Mouse (Mus musculus) midbrain, postnatal 0 days (tissue): Measurements from ENCODE around the gene Dpp6. TPM values are rescaled to one million over a fixed set of nuclear protein-coding genes. Genes with fewer than 3 reads are reported as not detected.

ENCODE experiments used
- ATAC-seq: fragments of 200-750 bp; cut with Nextera tagmentation; 2 replicates; pipeline ENCODE4 v1.8.0; 2017; ENCODE audit warnings: moderate number of reproducible peaks, mild to moderate bottlenecking, moderate TSS enrichment, moderate library complexity; ENCODE audit not compliant: low FRiP score
- DNase-seq: peaks from one replicate; pipeline ENCODE4 v3.0.0-alpha.2; 2015; ENCODE audit warnings: low spot score
- H3K27ac ChIP-seq: fragments of 300-500 bp; sonication (generic); 2 replicates; pipeline ENCODE4 v1.5.1; 2014; ENCODE audit warnings: low read depth, mild to moderate bottlenecking, low read length, mixed read lengths
- H3K27me3 ChIP-seq: fragments of 300-500 bp; sonication (generic); 2 replicates; pipeline ENCODE4 v1.6.1; 2014; ENCODE audit warnings: low read length, control low read depth, mixed read lengths; ENCODE audit not compliant: insufficient read depth
- H3K36me3 ChIP-seq: fragments of 300-500 bp; sonication (generic); 2 replicates; pipeline ENCODE4 v1.6.1; 2014; ENCODE audit warnings: low read length, control low read depth, mixed read lengths; ENCODE audit not compliant: insufficient read depth
- H3K4me1 ChIP-seq: fragments of 300-500 bp; sonication (generic); 2 replicates; pipeline ENCODE4 v1.6.1; 2014; ENCODE audit warnings: mild to moderate bottlenecking, control low read depth, antibody characterized with exemption, low read length, mixed read lengths; ENCODE audit not compliant: insufficient read depth
- H3K4me2 ChIP-seq: fragments of 300-500 bp; sonication (generic); 2 replicates; pipeline ENCODE4 v1.6.1; 2014; ENCODE audit warnings: low read depth, mild to moderate bottlenecking, low read length, mixed read lengths; ENCODE audit not compliant: poor library complexity, severe bottlenecking
- H3K4me3 ChIP-seq: fragments of 300-500 bp; sonication (generic); 2 replicates; pipeline ENCODE4 v1.5.1; 2014; ENCODE audit warnings: low read depth, mild to moderate bottlenecking, low read length, moderate library complexity
- H3K9ac ChIP-seq: fragments of 300-500 bp; sonication (generic); replicated peaks from 2 replicates; pipeline ENCODE4 v1.6.1; 2014; ENCODE audit warnings: mild to moderate bottlenecking, low read length, moderate library complexity, mixed read lengths; ENCODE audit not compliant: poor library complexity, severe bottlenecking
- H3K9me3 ChIP-seq: fragments of 300-500 bp; sonication (generic); 2 replicates; pipeline ENCODE4 v1.6.1; 2016; ENCODE audit warnings: low read length, control low read depth
- CTCF ChIP-seq: IDR thresholded peaks from 2 replicates; pipeline ENCODE4 v1.5.1; 2016; ENCODE audit warnings: antibody characterized with exemption, mild to moderate bottlenecking
- WGBS: fragments of 180-500 bp; shearing (Covaris S2); extraction: QIAGEN DNeasy Blood & Tissue Kit; methylation state at CpG from one replicate; pipeline ENCODE4 v1.1.7; 2014; 5-methylcytosine and 5-hydroxymethylcytosine counted together
- polyA plus RNA-seq: library from polyadenylated mRNA; unstranded; fragments of >200 nt; fragmentation: Nextera tagmentation; extraction: Ambion mirVana; gene quantifications from 2 replicates; pipeline ENCODE4 v1.2.1, GENCODE M21; 2015
- total RNA-seq: library from RNA; depleted of rRNA; stranded (reverse); fragments of >200 nt; gene quantifications from 2 replicates; pipeline ENCODE4 v1.2.3, GENCODE M21; 2014

The Dpp6 gene
- total and polyA plus RNA-seq, 2 experiments from 2014 or later = 88.6 to 169 TPM

DNA sequence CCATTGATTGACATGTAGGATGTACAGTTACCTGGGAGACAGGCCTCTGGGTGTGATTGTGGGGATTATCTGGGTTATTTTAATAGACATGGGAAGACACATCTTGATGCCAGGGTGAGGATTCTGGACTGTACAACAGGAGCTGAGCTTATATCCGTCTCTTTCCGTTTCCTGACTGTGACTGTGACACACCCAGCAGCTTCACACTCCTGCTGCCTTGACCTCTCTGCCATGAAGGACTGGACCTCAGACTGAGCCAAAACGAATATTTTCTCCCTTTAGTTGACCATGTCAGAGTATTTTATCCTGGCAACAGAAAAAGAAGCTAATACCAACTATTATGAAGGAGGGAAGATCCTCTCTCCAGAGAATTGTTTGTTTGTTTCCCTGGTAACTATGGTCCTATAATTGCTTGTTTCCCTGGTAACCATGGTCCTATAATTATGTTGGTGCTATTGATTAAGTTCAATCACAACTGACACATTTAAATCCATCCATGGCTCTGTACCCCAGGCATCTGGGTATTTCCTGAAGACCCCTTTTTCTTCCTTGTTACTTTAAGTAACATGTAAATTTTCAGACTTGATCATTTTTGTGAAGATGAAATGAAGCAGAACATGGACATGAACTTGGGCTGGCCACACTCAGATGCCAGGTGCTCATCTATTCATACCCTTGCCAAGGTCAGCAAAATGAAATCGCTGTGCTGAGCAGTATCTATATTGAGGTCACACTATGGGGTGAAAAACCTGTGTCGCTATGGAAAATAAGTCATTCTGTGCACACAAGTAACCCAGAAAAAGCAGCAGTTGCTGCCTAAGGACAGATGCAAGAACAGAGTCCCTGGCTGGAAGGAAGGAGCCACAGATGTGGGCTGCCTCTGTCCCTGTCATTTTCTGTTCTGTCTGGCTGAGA is 531.4 kb downstream of the Dpp6 start:
- DNase-seq = peak; percentile 21
- no peaks in the 10 kb centered on the region for H3K27me3 ChIP-seq
- H3K4me3 ChIP-seq = no peak overlapping the region
- H3K9me3 ChIP-seq = no peaks in the 10 kb centered on the region
- H3K4me1 ChIP-seq = peaks cover 16% of the 10 kb centered on the region
- no peak overlapping the region for H3K4me2 ChIP-seq
- WGBS = 35% methylated on average over 5 of the region's 5 CpGs
- no peak for ATAC-seq
- no peak for TF ChIP-seq CTCF
- H3K27ac ChIP-seq = 0 out of 2 replicates have a peak overlapping the region, but pooled peaks have one; percentile 6
- H3K9ac ChIP-seq = no peak overlapping the region
- H3K36me3 ChIP-seq = no peaks in the 10 kb centered on the region

DNA sequence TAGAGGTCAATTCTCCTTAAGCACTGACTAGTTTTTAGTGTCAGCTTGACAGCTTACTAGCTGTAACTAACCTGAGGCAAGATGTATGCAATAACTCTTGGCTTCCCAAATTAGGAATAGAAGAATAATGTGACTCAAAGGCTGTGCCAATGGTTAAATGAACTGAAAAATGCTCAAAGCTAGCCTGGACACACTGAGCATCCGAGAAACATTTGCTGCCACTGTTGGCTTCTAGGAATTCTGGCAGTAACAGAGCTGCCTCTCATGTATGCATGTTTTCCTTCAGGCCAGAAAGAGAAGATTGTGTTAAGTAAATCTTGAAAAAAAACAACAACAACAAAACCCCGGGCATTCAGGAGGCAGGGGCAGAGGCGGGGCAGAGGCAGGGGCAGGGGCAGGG is 540.6 kb downstream of the Dpp6 start:
- Histone ChIP-seq H3K27ac (no peak overlapping the region), H3K4me1 (no peaks in the 10 kb centered on the region), H3K36me3 (no peaks in the 10 kb centered on the region), H3K9me3 (no peaks in the 10 kb centered on the region), H3K27me3 (no peaks in the 10 kb centered on the region), H3K9ac (no peak overlapping the region), H3K4me2 (no peak overlapping the region), H3K4me3 (no peak overlapping the region)
- no peak for TF ChIP-seq CTCF
- no peak for ATAC-seq
- no peak for DNase-seq
- WGBS = 73% methylated on average over 3 of the region's 3 CpGs

DNA sequence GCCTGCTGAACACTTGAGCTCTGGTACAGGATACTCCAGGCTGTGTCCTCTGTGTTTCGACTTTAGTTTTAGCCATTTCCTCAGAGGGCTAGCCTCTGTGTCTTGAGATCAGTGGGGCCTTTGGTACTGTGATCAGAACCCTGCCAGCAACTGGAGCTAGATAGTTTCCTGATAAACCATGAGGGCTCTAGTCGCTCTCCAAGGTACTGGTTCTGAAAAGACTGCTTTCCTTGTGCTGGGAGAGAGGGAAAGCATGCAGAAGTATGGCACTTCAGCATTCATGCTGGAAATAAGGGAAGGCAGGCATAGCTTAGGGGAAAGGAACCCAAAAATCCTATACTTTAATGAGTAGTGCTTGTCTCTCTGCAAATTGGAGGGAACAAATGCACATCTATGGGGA is 548.9 kb downstream of the Dpp6 start:
- Histone ChIP-seq H3K36me3 (no peaks in the 10 kb centered on the region), H3K27me3 (no peaks in the 10 kb centered on the region), H3K4me2 (no peak overlapping the region), H3K4me1 (no peaks in the 10 kb centered on the region), H3K27ac (no peak overlapping the region), H3K9ac (no peak overlapping the region), H3K4me3 (no peak overlapping the region), H3K9me3 (no peaks in the 10 kb centered on the region)
- TF ChIP-seq CTCF = no peak
- no peak for DNase-seq
- WGBS = 73% methylated on average over 2 of the region's 2 CpGs
- ATAC-seq = no peak

DNA sequence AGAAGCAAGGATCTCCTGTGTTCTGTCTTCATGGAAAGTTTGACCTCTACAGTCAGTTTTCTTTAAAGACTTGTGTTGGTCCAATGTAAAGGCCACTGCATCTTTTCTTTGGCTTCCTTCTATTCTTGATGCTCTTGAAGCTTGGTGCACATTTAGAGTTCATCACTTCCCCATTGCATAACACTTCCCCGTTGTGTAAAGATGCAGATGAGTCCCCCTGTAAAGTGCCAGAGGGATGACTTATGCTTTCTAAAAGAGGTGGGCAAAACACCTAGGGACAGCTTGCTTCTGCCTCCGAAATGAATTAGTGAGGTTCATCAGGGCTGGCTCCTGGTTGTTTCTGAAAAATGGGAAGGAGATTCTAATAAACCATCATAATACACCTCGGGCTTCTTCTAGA is 553.8 kb downstream of the Dpp6 start:
- Histone ChIP-seq H3K36me3 (no peaks in the 10 kb centered on the region), H3K4me2 (no peak overlapping the region), H3K9ac (no peak overlapping the region), H3K9me3 (no peaks in the 10 kb centered on the region), H3K27ac (no peak overlapping the region), H3K27me3 (no peaks in the 10 kb centered on the region), H3K4me1 (no peaks in the 10 kb centered on the region), H3K4me3 (no peak overlapping the region)
- no peak for TF ChIP-seq CTCF
- WGBS = 85% methylated on average over 3 of the region's 3 CpGs
- no peak for ATAC-seq
- no peak for DNase-seq

DNA sequence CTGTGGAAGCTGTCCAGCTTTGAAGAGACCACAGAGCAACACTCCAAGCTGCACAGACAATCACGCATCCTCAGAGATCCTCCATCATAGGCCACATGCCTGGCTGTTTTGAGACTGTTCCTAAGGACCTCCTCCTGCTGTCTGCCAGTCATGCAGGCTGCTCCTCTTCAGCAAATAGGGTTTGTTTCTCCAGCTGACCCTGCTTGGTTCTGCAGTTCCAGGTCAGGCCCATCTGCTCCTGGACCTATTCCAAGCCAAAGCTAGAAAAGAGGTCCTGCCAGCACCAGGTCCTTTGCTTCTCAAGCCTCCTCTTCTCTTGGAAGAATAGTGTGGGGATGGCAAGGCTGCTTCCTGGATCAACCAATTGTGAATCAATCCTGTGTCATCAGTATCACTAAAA is 556.9 kb downstream of the Dpp6 start:
- no peak overlapping the region for H3K4me3 ChIP-seq
- H3K4me2 ChIP-seq = no peak overlapping the region
- TF ChIP-seq CTCF = no peak
- WGBS = 90% methylated on average over 1 of the region's 1 CpGs
- no peaks in the 10 kb centered on the region for H3K4me1 ChIP-seq
- no peaks in the 10 kb centered on the region for H3K27me3 ChIP-seq
- H3K27ac ChIP-seq = no peak overlapping the region
- no peaks in the 10 kb centered on the region for H3K9me3 ChIP-seq
- no peak overlapping the region for H3K9ac ChIP-seq
- H3K36me3 ChIP-seq = no peaks in the 10 kb centered on the region
- no peak for ATAC-seq
- no peak for DNase-seq

DNA sequence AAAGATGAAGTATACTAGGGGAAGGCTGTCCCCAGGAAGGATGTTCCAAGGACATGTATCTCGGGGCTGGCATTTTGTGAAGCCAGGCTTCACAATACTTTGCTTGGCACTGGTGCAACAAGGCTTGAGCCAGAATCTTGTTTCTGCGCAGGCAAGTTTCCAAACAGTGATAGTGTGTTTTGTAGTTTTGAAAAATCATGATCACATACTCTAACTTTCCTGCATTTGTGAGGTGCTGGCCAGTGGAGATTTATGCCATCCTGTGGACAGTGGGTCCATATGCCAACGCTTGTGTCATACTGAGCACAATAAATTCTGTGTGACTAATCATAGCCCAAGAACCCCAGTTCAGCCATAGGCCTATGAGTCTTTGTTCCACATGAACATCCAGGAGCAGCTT is 558.8 kb downstream of the Dpp6 start:
- no peak overlapping the region for H3K27ac ChIP-seq
- no peaks in the 10 kb centered on the region for H3K27me3 ChIP-seq
- ATAC-seq (no peak), DNase-seq (no peak)
- no peak overlapping the region for H3K4me2 ChIP-seq
- TF ChIP-seq CTCF = no peak
- no peaks in the 10 kb centered on the region for H3K36me3 ChIP-seq
- no peaks in the 10 kb centered on the region for H3K9me3 ChIP-seq
- no peak overlapping the region for H3K9ac ChIP-seq
- H3K4me3 ChIP-seq = no peak overlapping the region
- no peaks in the 10 kb centered on the region for H3K4me1 ChIP-seq
- 85% methylated on average over 3 of the region's 3 CpGs for WGBS
